Mouse (Mus musculus) CH12F3 (cell line): ENCODE data around the gene Nek6.

ENCODE experiments used
- in situ Hi-C: fragments of 300-500 bp; cut with MboI; formaldehyde crosslinking; loops from 2 replicates; pipeline ENCODE4 v1.14.3; 2020; ENCODE audit warnings: low sequenced_read_pairs

The Nek6 gene

GRCm38 (mm10) chr2:38616072-38616471 lies 104.6 kb downstream of the Nek6 start:
- in situ Hi-C loops = no loop called here

- in situ Hi-C loops = no loop called here
Observed at GRCm38 (mm10) chr2:38616956-38617872, 105.8 kb downstream of the Nek6 start.

GRCm38 (mm10) chr2:38619777-38620176 lies 108.3 kb downstream of the Nek6 start:
- in situ Hi-C loops = no loop called here

- in situ Hi-C loops = no loop called here
Observed at GRCm38 (mm10) chr2:38621076-38621475, 109.6 kb downstream of the Nek6 start.

GRCm38 (mm10) chr2:38621610-38622021 lies 110.2 kb downstream of the Nek6 start:
- in situ Hi-C loops = no loop called here

GRCm38 (mm10) chr2:38623411-38623810 lies 112.0 kb downstream of the Nek6 start:
- in situ Hi-C loops = no loop called here

GRCm38 (mm10) chr2:38623821-38624590 lies 112.6 kb downstream of the Nek6 start:
- in situ Hi-C loops = no loop called here

- in situ Hi-C loops = no loop called here
Observed at GRCm38 (mm10) chr2:38628801-38629200, 117.4 kb downstream of the Nek6 start.

- in situ Hi-C loops = no loop called here
Observed at GRCm38 (mm10) chr2:38629451-38629850, 118.0 kb downstream of the Nek6 start.

- in situ Hi-C loops = no loop called here
Observed at GRCm38 (mm10) chr2:38630574-38630973, 119.1 kb downstream of the Nek6 start.

GRCm38 (mm10) chr2:38637716-38638267 lies 126.3 kb downstream of the Nek6 start:
- in situ Hi-C loops = no loop called here

GRCm38 (mm10) chr2:38641761-38642160 lies 130.3 kb downstream of the Nek6 start:
- in situ Hi-C loops = no loop called here

GRCm38 (mm10) chr2:38643625-38644427 lies 132.4 kb downstream of the Nek6 start, which contains the start of gene Psmb7:
Gene Psmb7 (minus strand): TSS chr2:38644087.
- in situ Hi-C loops = no loop called here
